Mouse (Mus musculus) kidney, postnatal 0 days (tissue): ENCODE data around the gene Guca1a. TPM values are rescaled to one million over a fixed set of nuclear protein-coding genes. Genes with fewer than 3 reads are reported as not detected.

Experiments
- ATAC-seq: fragments of 200-750 bp; cut with Nextera tagmentation; replicated peaks from 2 replicates; pipeline ENCODE4 v1.8.0; 2017; ENCODE audit warnings: low read depth, moderate number of reproducible peaks, moderate TSS enrichment, moderate library complexity; ENCODE audit not compliant: low FRiP score
- DNase-seq: peaks from one replicate; pipeline ENCODE4 v3.0.0-alpha.2; 2016; ENCODE audit warnings: low spot score
- H3K27ac ChIP-seq: fragments of 300-500 bp; sonication (generic); 2 replicates; pipeline ENCODE4 v1.5.1; 2014; ENCODE audit warnings: mild to moderate bottlenecking
- H3K27me3 ChIP-seq: fragments of 300-500 bp; sonication (generic); 2 replicates; pipeline ENCODE4 v1.6.1; 2014; ENCODE audit warnings: low read length, mixed read lengths; ENCODE audit not compliant: insufficient read depth
- H3K36me3 ChIP-seq: fragments of 300-500 bp; sonication (generic); 2 replicates; pipeline ENCODE4 v1.6.1; 2014; ENCODE audit warnings: low read length, mixed read lengths; ENCODE audit not compliant: insufficient read depth
- H3K4me1 ChIP-seq: fragments of 300-500 bp; sonication (generic); replicated peaks from 2 replicates; pipeline ENCODE4 v1.6.1; 2014; ENCODE audit warnings: antibody characterized with exemption, low read length, mixed read lengths; ENCODE audit not compliant: insufficient read depth
- H3K4me2 ChIP-seq: fragments of 300-500 bp; sonication (generic); 2 replicates; pipeline ENCODE4 v1.6.1; 2014; ENCODE audit warnings: mild to moderate bottlenecking, low read length, moderate library complexity, mixed read lengths
- H3K4me3 ChIP-seq: fragments of 300-500 bp; sonication (generic); replicated peaks from 2 replicates; pipeline ENCODE4 v1.5.1; 2014; ENCODE audit warnings: low read depth, low read length
- H3K9ac ChIP-seq: fragments of 300-500 bp; sonication (generic); 2 replicates; pipeline ENCODE4 v1.6.1; 2014; ENCODE audit warnings: low read depth, low read length
- H3K9me3 ChIP-seq: fragments of 300-500 bp; sonication (generic); replicated peaks from 2 replicates; pipeline ENCODE4 v1.6.1; 2016; ENCODE audit warnings: low read length, inconsistent platforms, mixed read lengths
- CTCF ChIP-seq: IDR thresholded peaks from 2 replicates; pipeline ENCODE4 v1.5.1; 2016; ENCODE audit warnings: antibody characterized with exemption, low read depth, mild to moderate bottlenecking, moderate library complexity
- WGBS: fragments of 180-500 bp; shearing (Covaris S2); extraction: QIAGEN DNeasy Blood & Tissue Kit; methylation state at CpG from one replicate; pipeline ENCODE4 v1.1.7; 2014; 5-methylcytosine and 5-hydroxymethylcytosine counted together
- polyA plus RNA-seq: library from polyadenylated mRNA; unstranded; fragments of >200 nt; fragmentation: Nextera tagmentation; extraction: Ambion mirVana; gene quantifications from 2 replicates; pipeline ENCODE4 v1.2.1, GENCODE M21; 2015

Gene Guca1a
- polyA plus RNA-seq, 1 experiment from 2014 or later = 3.9 TPM

DNA sequence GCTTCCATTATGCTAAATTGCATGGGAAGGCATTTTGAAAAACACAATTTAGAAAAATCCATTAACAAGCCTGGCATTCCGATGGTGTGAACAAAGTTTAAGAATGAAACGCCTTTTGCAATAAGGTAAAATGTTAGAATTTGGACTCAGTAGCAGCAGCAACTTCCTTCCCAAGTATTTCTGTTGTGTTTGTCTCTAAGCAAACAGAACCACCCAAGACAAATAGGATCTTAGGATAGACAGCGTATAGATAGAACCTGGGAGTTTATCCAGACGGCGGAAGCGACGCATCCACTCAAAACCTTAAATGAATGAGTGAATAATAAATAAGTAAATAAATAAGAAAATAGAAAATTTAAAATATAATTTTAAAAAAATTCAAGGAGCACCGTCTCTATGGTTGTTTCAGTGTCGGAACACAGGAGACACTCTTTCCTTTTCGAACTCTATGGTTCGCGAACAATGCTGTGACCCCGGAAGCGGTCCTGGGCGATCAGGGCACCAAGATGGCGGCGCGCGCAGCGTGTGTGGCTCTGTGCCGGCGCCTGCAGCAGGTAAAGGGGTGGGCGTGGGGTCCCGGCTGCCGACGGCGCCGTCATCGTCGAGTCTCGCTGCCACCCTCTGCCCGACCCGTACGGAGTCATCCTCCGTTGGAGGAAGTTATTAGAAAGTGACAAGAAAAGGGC lies 31.8 kb downstream of the Guca1a start, which contains the start of gene Mrps10:
TSS of gene Mrps10 (plus strand) at position 487 of the 686 bp plus-strand sequence.
- no peaks in the 10 kb centered on the region for H3K27me3 ChIP-seq
- peaks cover 5% of the 10 kb centered on the region; the same call in 1 of the 2 replicates for H3K36me3 ChIP-seq
- H3K9ac ChIP-seq = peak within 1 kb of the TSS; percentile 64
- H3K4me1 ChIP-seq = no peaks in the 10 kb centered on the region
- DNase-seq = peak; percentile 96
- H3K27ac ChIP-seq = 0 out of 2 replicates have a peak within 1 kb of the TSS, but pooled peaks have one; percentile 14
- peak; percentile 80; the same call in 1 of the 2 replicates for ATAC-seq
- H3K9me3 ChIP-seq = no peaks in the 10 kb centered on the region
- H3K4me2 ChIP-seq = peak within 1 kb of the TSS; percentile 97
- no peak for TF ChIP-seq CTCF
- H3K4me3 ChIP-seq = peak within 1 kb of the TSS; percentile 80
- WGBS = 4% methylated on average over 35 of the region's 35 CpGs

DNA sequence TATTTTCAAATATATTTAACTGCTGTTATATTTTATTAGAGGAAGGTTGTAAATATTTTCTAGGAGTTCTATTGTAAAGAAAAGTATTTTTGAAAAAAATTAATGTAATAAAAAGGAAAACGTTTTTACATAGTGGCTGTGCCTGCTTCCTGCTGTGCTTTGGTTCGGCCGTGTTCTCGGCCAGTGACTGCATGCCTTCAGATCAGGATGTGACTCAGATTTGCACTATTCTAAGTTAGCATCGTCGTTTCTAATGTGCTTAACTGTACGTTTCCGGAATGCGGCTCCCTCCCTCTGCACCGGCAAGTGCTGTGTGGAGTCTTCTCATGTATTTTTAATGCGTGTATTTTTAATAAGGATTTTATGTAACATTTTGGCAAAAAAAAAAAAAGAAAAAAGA lies 39.0 kb downstream of the Guca1a start:
- H3K4me3 ChIP-seq = no peak overlapping the region

DNA sequence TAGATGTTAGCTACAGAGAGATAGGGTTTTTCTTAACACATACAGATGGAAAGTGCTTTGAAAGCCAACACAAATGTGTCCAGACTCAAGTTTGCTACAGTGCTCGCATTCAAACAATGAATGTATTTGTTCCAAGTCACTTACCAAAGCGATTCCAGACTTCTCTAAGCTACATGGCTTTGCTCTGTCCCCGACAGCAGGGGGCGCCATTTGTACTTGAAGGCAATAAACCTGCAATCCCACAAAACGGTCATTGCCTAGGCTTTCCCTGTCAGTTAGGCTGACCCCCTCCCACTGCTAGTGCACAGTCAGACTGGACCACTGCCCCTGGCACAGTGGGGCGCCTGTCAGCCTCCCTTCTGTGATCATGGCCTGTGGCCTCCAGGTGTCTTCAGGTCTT lies 40.4 kb downstream of the Guca1a start:
- Histone ChIP-seq H3K36me3 (peaks cover 36% of the 10 kb centered on the region), H3K4me2 (no peak overlapping the region), H3K9ac (no peak overlapping the region), H3K27ac (no peak overlapping the region), H3K27me3 (no peaks in the 10 kb centered on the region), H3K4me3 (no peak overlapping the region), H3K9me3 (no peaks in the 10 kb centered on the region), H3K4me1 (no peaks in the 10 kb centered on the region)
- DNase-seq = peak; percentile 21
- WGBS = 56% methylated on average over 6 of the region's 6 CpGs
- ATAC-seq = no peak
- peak; percentile 60 for TF ChIP-seq CTCF

More for the DNA sequence above, 39.0 kb downstream of the Guca1a start:
- no peak for TF ChIP-seq CTCF
- no peaks in the 10 kb centered on the region for H3K9me3 ChIP-seq
- H3K36me3 ChIP-seq = peaks cover 23% of the 10 kb centered on the region
- DNase-seq = peak; percentile 14
- H3K4me1 ChIP-seq = no peaks in the 10 kb centered on the region
- no peaks in the 10 kb centered on the region for H3K27me3 ChIP-seq
- no peak overlapping the region for H3K4me2 ChIP-seq
- no peak overlapping the region for H3K27ac ChIP-seq
- H3K9ac ChIP-seq = no peak overlapping the region
- ATAC-seq = no peak
- 75% methylated on average over 11 of the region's 11 CpGs for WGBS

DNA sequence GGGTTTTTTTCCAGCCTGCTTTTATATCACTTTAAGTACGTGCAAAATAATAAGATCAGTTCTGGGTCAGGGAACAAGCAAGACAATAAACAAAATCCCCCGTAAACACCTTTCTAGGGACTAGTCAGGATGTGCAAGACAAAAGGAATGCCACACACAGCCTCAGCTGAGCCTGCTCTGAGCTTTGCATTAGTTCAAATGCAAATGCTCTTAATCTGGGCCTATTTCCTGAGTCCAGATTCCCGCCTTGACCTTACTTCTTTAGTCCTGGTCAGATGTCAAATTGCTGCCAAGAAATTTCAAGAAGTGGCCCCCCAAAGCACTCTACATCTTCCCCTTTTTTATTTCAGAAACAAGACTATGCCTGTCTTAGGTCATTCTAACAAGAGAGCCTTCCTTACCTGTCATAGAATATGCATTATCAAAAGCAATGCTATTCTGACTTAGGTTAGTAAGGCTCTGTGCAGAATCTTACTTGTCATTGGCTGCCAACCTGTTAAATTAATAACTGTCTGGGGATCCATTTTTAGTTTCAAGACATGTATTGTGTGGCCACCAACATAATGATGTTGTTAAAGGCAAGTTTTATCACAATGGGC lies 50.6 kb downstream of the Guca1a start:
- ATAC-seq (no peak), DNase-seq (peak; percentile 10)
- Histone ChIP-seq H3K36me3 (peaks cover 67% of the 10 kb centered on the region), H3K4me3 (no peak overlapping the region), H3K27ac (no peak overlapping the region), H3K9me3 (peaks cover 12% of the 10 kb centered on the region), H3K27me3 (no peaks in the 10 kb centered on the region), H3K4me1 (no peaks in the 10 kb centered on the region), H3K4me2 (no peak overlapping the region), H3K9ac (no peak overlapping the region)
- TF ChIP-seq CTCF = no peak
- WGBS = 90% methylated on average over 3 of the region's 3 CpGs

Other genes starting within 250 kb of the Guca1a start
- 84.4 and 86.9 TPM in 2 replicates for gene Mrps10, start 31.7 kb downstream of the Guca1a start, polyA plus RNA-seq
- 6.0 and 6.3 TPM in 2 replicates for gene Guca1b, start 15.2 kb downstream of the Guca1a start, polyA plus RNA-seq
- 2.2 and 2.4 TPM in 2 replicates for gene AI661453, start 36.0 kb upstream of the Guca1a start, polyA plus RNA-seq
- 0.45 and 0.47 TPM in 2 replicates for gene 1700001C19Rik, start 36.8 kb upstream of the Guca1a start, polyA plus RNA-seq
- gene Taf8, start 101.7 kb upstream of the Guca1a start, polyA plus RNA-seq = 21.4 and 24.9 TPM in 2 replicates
- 199 and 202 TPM in 2 replicates for gene Ccnd3, start 104.5 kb upstream of the Guca1a start, polyA plus RNA-seq
- gene Bysl, start 210.9 kb upstream of the Guca1a start, polyA plus RNA-seq = 14.7 and 15.7 TPM in 2 replicates
- gene Med20, start 211.0 kb upstream of the Guca1a start, polyA plus RNA-seq = 37.6 and 37.9 TPM in 2 replicates
- gene Gm20517, start 211.0 kb upstream of the Guca1a start, polyA plus RNA-seq = 1.5 and 1.8 TPM in 2 replicates
- gene Usp49, start 230.1 kb upstream of the Guca1a start, polyA plus RNA-seq = 2.9 and 4.1 TPM in 2 replicates